Comparison of ENCODE assay signal across 11 mouse cellular contexts in the genomic region with DNA sequence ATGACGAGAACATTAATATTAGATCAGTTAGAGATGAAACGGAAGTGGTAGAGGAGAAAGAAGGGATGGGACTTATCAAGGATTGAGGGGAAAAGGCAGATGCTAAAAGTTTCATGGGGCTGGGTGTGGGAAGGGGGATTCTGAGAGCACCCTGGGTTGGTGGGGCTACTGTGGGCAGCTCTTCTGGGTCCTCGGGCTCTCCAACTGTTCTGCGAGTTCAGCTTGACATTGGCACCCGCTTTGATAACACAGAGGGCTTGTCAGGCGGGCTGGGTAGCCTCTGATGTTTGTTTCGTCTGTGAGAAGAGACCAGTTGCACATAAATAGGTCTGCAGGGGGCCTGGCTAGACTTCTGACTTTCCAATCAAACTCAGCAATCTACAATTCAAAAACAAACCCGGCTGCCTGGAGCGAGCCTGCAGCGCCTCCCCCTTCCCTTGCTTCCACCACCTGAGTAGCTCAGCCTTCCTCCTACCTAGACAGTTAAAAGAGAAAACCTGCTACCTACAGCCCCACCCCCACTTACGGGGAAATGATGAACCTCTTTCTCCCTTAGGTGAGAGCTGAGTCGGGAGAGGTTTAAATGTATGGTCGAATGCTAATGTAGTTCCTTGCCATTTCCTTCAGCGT.
DNase-seq lines count a peak whose midpoint lies in the region; ATAC-seq lines count a peak whose summit lies in the region.
"Had no signal": no experiment of that assay in that cellular context is flagged by ENCODE, and none has a peak within 500 bp of the region (broad histone marks: within the 10 kb centered on the region; RNA-seq: fewer than 3 reads in every experiment).

No protein-coding gene starts in this region.

- no peaks in the 10 kb centered on the region for H3K9me3 ChIP-seq in kidney, embryonic 14.5 days (ENCODE audit: control insufficient read depth, low read length)
- H3K9me3 ChIP-seq in hindbrain, embryonic 15.5 days: no peaks in the 10 kb centered on the region
- H3K9me3 ChIP-seq in midbrain, embryonic 15.5 days: no peaks in the 10 kb centered on the region

- no peak overlapping the region for H3K27ac ChIP-seq in kidney, embryonic 14.5 days (ENCODE audit: low read depth, low read length)
- H3K27ac ChIP-seq in hindbrain, embryonic 15.5 days (replicated peaks): no peak overlapping the region
- peak overlapping the region; percentile 22; the same call in 1 of the 2 replicates for H3K27ac ChIP-seq in midbrain, embryonic 15.5 days
- H3K27ac ChIP-seq: macrophage had no signal

- DNase-seq in kidney, adult 11 months: peak; percentile 21
- DNase-seq in ZHBTc4 (ENCODE audit: low read depth, low spot score): peak; percentile 81
- no peak for DNase-seq in cerebellum, adult 11 months
- DNase-seq in right cerebral cortex, postnatal 10 days (ENCODE audit: low spot score in 2 of 2): no peak
- DNase-seq in embryo, embryonic 10 days (ENCODE audit: low spot score): no peak

- H3K4me3 ChIP-seq in kidney, embryonic 14.5 days (ENCODE audit: low read length): no peak overlapping the region
- no peak overlapping the region for H3K4me3 ChIP-seq in hindbrain, embryonic 15.5 days
- H3K4me3 ChIP-seq in midbrain, embryonic 15.5 days: no peak overlapping the region
- H3K4me3 ChIP-seq: erythroblast, embryonic 14.5 days had no signal

- ATAC-seq in kidney, embryonic 14.5 days (ENCODE audit: low FRiP score, low TSS enrichment): no peak
- ATAC-seq in hindbrain, embryonic 15.5 days (ENCODE audit: low FRiP score, low read depth): no peak
- peak; percentile 80 for ATAC-seq in midbrain, embryonic 15.5 days (replicated peaks)

- H3K27me3 ChIP-seq in kidney, embryonic 14.5 days (ENCODE audit: control insufficient read depth, insufficient read depth, low read length): peaks cover 19% of the 10 kb centered on the region
- H3K27me3 ChIP-seq in hindbrain, embryonic 15.5 days: peaks cover 4% of the 10 kb centered on the region; the same call in 1 of the 2 replicates
- H3K27me3 ChIP-seq in midbrain, embryonic 15.5 days (replicated peaks): 0 out of 2 replicates have a peak, but pooled peaks cover 9% of the 10 kb centered on the region

- no peaks in the 10 kb centered on the region for H3K4me1 ChIP-seq in kidney, embryonic 14.5 days (ENCODE audit: control insufficient read depth, insufficient read depth, low read length)
- peaks cover 18% of the 10 kb centered on the region for H3K4me1 ChIP-seq in hindbrain, embryonic 15.5 days (replicated peaks)
- peaks cover 21% of the 10 kb centered on the region for H3K4me1 ChIP-seq in midbrain, embryonic 15.5 days

- H3K9ac ChIP-seq in kidney, embryonic 14.5 days (ENCODE audit: low read depth, low read length): no peak overlapping the region
- H3K9ac ChIP-seq in hindbrain, embryonic 15.5 days: no peak overlapping the region
- no peak overlapping the region for H3K9ac ChIP-seq in midbrain, embryonic 15.5 days

- WGBS in kidney, embryonic 14.5 days: 4% methylated on average over 14 of the region's 14 CpGs
- WGBS in hindbrain, embryonic 15.5 days: 2% methylated on average over 14 of the region's 14 CpGs
- 2% methylated on average over 14 of the region's 14 CpGs for WGBS in midbrain, embryonic 15.5 days

- H3K36me3 ChIP-seq in kidney, embryonic 14.5 days (ENCODE audit: control insufficient read depth, insufficient read depth, low read length): no peaks in the 10 kb centered on the region
- H3K36me3 ChIP-seq in hindbrain, embryonic 15.5 days: no peaks in the 10 kb centered on the region
- no peaks in the 10 kb centered on the region for H3K36me3 ChIP-seq in midbrain, embryonic 15.5 days (replicated peaks)

- H3K4me2 ChIP-seq in kidney, embryonic 14.5 days (replicated peaks; ENCODE audit: low read depth, low read length): no peak overlapping the region
- peak overlapping the region; percentile 35 for H3K4me2 ChIP-seq in hindbrain, embryonic 15.5 days
- H3K4me2 ChIP-seq in midbrain, embryonic 15.5 days: peak overlapping the region; percentile 40
- H3K4me2 ChIP-seq: heart, embryonic 11.5 days had no signal

Comparison
In these comparisons a context has a peak if more than half of its experiments do, and no peak if none do; other contexts are left out.
1. DNase-seq: peak in kidney, adult 11 months (single experiment) and ZHBTc4 (single experiment); none in cerebellum, adult 11 months (single experiment), right cerebral cortex, postnatal 10 days (0 of 2) and embryo, embryonic 10 days (single experiment).